Mouse (Mus musculus) left cerebral cortex, postnatal 4 days (tissue): ENCODE measurements around the gene Gm9844. TPM values are rescaled to one million over a fixed set of nuclear protein-coding genes. Genes with fewer than 3 reads are reported as not detected.
"Not testable (repeated sequence)": the region's sequence is repeated elsewhere in the genome, so short reads cannot be mapped to it uniquely, and the experiment has no call there.

ENCODE experiments used
- DNase-seq: peaks from one replicate; pipeline ENCODE4 v3.0.0-alpha.2; 2022
- intact Hi-C: fragments of 180-260 bp; cut with DNase I; formaldehyde crosslinking; loops from one replicate; pipeline ENCODE4 v1.15.1; 2025
- total RNA-seq, 2 experiments: library from RNA; stranded (reverse); gene quantifications; 2 replicates each; pipeline ENCODE4 v1.2.3; 2021

Gene Gm9844
- total RNA-seq, 2 experiments from 2014 or later: 3.1 to 7.4 TPM

DNA sequence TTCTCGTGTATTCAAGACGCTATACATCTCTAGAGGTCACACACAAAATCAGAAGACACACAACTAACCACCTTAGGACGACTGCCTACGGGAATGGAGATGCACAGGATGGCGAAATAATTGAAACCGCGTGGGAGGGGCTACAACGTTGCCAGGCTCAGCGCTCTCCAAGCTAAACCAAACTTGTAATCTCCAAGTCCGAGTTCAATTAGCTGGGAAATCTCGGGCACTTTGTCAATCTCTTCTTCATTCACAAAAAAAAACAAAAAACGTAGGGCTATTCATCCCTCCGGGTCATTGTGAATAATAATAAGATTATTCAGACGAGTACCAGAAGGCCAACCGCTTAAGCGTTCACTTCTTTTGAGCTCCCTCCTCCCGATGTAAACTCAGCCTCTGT lies 7.1 kb downstream of the Gm9844 start:
- DNase-seq: no peak
- intact Hi-C loops: no loop called here

DNA sequence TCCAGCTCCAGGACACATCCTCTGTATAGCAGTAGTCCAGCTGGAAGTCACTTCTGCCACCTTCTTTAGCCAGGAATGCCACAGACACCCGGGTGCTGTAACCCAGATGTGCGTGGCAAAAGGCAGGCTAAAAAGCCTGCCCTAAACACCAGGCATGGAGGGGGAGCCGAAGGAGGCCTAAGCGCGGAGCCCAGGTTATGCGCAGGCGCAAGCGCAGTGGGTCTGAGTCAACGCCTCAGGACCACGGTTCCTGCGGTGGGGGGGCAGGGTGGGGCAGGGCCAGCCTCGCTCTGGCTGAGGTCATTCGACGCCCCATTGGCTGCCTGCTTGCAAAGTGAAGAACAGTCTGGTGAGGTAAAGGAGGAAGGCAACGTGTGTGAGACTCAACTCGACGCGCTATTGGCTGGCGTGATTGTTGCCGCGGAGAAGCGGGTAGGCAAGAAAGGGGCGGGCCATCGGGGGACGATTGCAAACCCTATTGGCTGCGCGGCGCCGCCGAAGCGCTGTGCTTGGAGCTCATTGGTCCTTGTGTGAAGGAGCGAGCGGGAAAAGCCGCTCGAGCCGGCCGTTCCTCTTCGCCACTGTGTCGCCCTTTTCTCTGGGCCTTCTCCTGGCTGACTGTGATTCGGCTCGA lies 7.6 kb downstream of the Gm9844 start, which contains the start of the genes Lypd4 and Dmrtc2:
Lypd4 (minus strand) TSS at position 410 of the 634 bp plus-strand sequence.
Dmrtc2 (plus strand) TSS at position 526 of the 634 bp plus-strand sequence.
- intact Hi-C loops: no loop called here
- DNase-seq: no peak

- DNase-seq: no peak
- intact Hi-C loops: no loop called here
Observed at GRCm38 (mm10) chr7:24877588-24877987, 15.6 kb downstream of the Gm9844 start.

- no peak for DNase-seq
- intact Hi-C loops: no loop called here
Observed at GRCm38 (mm10) chr7:24879620-24880019, 17.6 kb downstream of the Gm9844 start.

DNA sequence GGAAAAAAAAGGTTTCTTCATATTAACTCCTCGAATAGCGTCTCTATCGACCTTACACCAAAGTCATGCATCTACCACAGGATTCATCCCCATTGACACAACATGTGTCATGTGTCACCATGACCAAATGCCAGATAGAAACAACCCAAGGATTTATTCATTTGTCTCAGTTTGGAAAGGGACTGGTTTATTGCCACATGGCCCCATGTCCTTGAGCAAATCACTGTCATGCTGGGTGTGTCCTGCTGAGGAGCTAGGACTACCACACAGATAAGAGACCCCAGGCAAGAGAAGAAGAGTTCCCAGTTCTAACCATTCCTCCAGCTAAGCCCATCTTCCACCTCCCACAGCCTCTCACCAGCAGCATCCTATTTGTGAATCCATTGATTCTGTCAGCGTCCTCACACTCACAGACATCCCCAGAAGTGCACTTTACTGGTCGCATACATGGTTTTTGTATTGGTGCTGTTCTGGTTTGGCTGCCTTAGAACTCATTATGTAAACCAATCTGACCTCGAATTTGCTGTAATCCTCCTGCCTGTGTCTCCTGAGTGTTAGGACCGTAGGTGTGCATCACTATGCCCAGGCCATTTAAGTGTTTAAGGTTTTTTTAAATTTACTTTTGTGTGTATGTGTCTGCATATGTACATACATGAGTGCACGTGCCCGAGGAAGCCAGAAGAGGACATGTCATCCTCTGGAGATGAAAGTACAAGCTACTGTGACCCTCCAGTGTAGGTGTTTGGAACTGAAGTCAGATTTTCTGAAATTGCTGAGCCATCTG lies 20.6 kb downstream of the Gm9844 start:
- intact Hi-C loops: no loop called here
- no peak for DNase-seq

GRCm38 (mm10) chr7:24883896-24884692 lies 22.1 kb downstream of the Gm9844 start, which contains the start of gene Rps19:
Rps19 (plus strand) TSS chr7:24884371.
- intact Hi-C loops: no loop called here

DNA sequence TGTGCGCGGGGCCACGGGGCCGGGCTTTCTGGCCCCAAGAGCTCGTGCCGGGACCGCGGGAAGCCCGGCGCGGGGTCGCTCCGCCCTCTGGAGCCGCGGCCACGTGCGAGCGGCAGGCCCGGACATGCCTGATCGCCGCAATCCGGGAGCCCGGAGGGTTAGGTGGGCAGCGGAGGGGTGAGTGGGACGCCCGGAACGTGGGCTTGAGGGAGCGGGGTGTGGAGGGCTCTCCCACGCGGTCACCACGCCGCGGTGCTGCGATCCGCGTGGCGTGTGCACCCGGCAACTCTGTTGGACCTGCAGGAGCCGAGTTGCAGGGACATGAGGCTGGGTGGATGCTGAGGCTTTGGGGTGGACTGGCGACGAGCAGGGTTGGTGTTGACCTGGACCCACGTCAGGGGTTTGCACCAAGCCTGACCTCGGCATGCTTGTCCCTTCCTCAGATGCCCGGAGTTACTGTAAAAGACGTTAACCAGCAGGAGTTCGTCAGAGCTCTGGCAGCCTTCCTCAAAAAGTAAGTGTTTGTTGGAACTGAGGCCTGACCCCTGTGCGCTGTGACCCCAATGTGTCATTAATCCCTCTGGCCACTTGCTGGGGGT lies 22.8 kb downstream of the Gm9844 start:
- no peak for DNase-seq
- intact Hi-C loops: no loop called here

More at GRCm38 (mm10) chr7:24883896-24884692, 22.1 kb downstream of the Gm9844 start, which contains the start of gene Rps19:
- peak; percentile 99 for DNase-seq

DNA sequence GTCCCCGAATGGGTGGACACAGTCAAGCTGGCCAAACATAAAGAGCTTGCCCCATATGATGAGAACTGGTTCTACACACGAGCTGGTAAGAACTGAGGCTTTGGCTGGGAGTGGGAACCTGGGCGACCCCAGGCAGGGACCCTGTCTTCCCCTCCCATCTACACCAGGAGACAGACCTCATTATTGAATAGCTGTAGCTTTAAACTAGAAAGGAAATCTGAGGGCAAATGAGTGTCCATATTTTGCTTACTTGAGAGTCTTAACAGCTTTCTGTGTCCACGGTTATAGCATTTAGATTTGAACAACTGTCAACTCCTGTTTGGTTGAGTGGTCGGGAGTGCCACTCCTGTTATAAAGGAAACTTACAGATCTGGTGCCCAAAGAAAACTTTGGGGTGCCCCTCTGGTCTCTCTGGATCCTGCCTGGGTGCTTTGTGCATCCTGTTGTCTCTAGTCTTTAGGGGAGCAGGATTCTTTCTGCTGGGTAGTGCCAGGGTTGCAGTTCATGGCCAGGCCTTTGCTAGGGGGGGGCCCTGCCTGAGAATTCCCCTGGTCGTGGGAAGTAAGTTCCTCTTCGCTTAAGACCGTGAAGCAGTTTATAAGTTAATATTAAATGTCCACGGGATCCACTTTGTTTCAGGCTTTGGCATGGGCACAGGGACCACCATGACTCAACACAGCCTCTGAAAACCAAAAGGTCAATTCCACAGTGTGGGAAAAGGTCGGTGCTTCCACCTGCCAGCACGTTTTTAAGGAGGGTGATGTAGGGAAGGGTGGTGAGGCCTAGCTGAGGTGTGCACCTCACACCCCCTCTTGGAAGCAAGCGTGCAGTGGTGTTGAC lies 23.7 kb downstream of the Gm9844 start:
- intact Hi-C loops: no loop called here
- no peak for DNase-seq

DNA sequence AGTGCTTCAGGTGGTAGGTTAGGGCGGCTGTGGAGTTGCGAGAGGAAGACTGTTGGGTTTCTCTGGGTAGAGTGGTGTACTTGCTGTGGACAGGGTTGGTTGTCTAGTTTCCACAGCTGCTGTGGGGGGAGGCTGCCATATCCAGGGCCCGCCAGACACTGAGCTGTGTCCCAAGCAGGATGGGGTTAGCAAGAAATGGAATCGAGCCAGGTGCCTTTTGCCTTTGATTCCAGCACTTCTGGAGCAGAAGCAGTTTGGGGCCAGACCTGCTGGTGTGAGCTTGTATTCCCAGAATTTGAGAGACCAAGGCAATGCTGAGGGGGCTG lies 24.3 kb downstream of the Gm9844 start:
- peak; percentile 26 for DNase-seq
- intact Hi-C loops: no loop called here

DNA sequence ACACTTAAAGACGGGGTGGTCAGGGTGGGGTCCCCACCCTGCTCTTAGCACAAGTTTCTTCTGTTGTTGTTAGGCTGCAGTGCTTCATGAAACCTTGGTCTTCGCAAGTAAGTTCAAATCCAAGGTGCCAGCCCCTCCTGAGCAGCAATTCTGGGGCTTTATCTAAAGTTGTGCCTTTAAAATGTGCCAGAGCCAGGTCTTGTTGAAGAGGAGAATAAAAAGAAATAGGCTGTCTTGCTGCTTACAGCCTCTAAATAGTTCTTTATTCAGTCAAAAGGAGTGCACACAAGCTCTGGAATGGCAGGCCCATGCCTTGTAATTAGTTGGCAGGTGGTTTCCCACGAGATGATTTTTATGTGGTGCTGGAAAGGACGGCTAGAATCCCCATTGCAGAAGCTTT lies 25.1 kb downstream of the Gm9844 start:
- DNase-seq: no peak
- intact Hi-C loops: no loop called here

GRCm38 (mm10) chr7:24889431-24890220 lies 27.6 kb downstream of the Gm9844 start:
- intact Hi-C loops: loop anchor here (5.0 kb wide), 1 partner anchor 78 kb away; no protein-coding TSS in a partner anchor
- no peak for DNase-seq

DNA sequence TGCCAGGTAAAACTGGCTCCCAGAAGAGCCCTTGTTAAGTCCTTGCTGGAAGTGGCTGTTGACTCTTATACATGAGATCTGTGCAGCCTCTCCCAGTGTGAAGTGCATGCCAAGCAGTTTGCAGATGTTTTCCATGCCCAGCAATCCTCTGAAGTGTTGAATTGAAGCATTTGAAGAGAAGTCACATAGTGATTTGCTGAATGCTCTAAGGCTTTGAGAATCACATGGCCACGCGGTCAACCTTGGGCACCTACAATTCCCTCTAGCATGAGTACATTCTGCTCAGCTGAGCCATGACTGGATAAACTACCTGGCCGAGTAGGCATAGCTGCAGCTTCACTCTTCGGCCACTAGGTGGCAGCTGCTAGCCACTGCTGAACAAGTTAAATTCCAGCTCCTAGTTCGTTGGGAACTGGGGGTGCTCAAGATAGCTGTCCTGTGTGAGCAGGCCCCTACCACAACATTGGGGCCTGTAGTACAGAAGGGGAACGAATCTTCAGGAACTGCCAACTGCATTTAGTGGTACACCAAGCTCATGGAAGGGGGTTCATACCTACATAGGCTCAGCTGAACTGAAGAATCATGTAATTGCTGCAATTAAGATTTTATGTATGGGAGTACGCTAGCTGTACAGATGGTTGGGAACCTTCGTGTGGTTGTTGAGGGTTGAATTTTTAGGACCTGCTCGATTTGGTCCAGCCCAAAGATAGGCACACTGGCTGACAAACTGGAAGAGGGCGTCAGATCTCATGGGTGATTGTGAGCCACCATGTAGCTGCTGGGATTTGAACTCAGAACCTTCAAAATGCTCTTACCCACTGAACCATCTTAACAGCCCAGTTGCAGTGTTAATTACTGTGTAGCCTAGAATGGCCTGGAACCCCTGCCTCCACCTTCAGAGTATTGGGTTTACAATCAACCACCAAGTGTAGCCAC lies 28.5 kb downstream of the Gm9844 start:
- intact Hi-C loops: loop anchor here (5.0 kb wide), 1 partner anchor 77 kb away; no protein-coding TSS in a partner anchor
- DNase-seq: peak; percentile 71

- intact Hi-C loops: loop anchor here (5.0 kb wide), 1 partner anchor 76 kb away; no protein-coding TSS in a partner anchor
- no peak for DNase-seq
Observed at GRCm38 (mm10) chr7:24891241-24892124, 29.5 kb downstream of the Gm9844 start.

DNA sequence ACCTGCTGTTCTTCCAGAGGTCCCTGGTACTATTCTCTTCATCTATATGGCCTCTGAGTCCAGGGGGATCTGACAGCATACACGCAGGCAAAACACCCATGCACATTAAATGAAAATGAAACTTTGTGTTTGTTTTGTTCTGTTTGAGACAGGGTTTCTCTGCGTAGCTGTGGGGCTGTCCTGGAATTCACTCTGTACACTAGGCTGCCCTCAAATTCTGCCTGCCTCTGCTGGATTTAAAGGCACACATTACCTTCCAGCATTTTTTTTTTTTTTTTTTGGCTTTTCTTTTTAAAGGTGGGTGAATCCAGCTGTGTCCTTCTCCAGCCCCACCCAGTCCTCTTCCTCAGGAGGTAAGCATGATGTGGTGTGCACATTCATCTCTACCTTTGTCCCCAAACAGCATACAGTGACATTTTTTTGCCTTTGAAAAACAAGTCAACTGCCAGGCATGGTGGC lies 30.1 kb downstream of the Gm9844 start:
- no peak for DNase-seq
- intact Hi-C loops: loop anchor here (5.0 kb wide), 1 partner anchor 75 kb away; no protein-coding TSS in a partner anchor

GRCm38 (mm10) chr7:24895749-24896148 lies 33.7 kb downstream of the Gm9844 start:
- not testable (repeated sequence) for DNase-seq

DNA sequence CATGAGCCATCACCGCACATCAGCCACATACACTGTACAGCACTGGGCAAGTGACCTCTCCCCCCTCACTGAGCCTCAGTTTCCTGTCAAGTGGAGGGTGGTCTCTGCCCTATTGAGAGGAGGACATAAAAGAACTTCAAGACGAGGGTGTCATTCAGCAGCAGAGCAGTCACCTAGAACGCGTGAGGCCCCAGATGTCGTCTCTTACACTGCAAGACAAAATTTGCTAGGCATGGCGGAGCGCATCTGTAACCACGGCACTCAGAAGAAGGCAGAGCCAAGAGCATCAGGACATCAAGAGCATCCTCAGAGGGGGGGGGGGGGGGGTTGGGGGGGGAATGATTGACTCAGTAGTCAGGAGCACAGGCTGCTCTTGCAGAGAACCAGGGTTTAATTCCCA lies 34.3 kb downstream of the Gm9844 start:
- intact Hi-C loops: no loop called here
- no peak for DNase-seq

More at GRCm38 (mm10) chr7:24895749-24896148, 33.7 kb downstream of the Gm9844 start:
- intact Hi-C loops: not testable (repeated sequence)

DNA sequence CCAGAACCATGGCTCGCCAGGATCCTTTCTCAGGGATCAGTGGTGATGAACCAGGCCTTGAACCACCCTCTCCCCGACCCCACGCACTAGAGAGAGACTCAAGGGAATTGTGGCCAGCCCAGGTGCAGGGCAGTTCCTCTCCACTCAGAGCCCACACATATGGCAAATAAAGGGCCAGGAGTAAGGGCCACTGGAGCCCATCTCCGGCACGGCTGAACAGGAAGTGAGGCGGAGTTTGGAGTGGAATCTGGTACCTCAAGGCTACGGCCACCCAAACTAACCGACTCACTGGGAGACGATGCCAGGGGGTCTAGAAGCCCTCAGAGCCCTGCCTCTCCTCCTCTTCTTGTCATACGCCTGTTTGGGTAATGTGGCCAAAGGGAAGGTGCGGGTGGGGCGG lies 35.2 kb downstream of the Gm9844 start, which contains the start of gene Cd79a:
Cd79a (plus strand) TSS at position 158 of the 400 bp plus-strand sequence.
- DNase-seq: no peak
- intact Hi-C loops: no loop called here
